Mouse (Mus musculus) kidney, adult 11 months (tissue): Measurements from ENCODE around the gene Igsf3.

Experiments
- DNase-seq: peaks from one replicate; pipeline ENCODE4 v3.0.0; 2022

Gene Igsf3

GRCm38 (mm10) chr3:101509707-101510544, 133.0 kb downstream of the Igsf3 start:
- no peak for DNase-seq

DNA sequence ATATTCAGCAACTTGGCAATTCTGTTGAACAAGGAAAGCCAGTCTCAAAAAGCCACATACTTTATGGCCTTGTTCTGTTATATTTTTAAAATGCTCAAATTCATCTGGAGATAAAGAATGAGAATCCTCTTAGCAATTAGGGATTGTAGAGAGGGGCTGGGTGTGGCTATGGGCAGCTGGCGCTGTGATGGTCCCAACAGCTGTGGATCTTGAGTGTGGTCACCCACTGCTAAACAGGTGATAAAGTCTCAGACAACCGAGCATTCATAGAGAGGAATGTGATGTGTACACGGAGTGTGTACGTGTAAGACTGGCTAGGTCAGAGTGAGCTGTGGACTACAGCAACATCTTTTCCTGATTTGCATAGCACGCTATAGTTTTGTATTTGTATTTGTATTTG, 133.7 kb downstream of the Igsf3 start:
- no peak for DNase-seq
